Mouse (Mus musculus) c-Kit-positive CD71-negative TER-119-negative erythroid progenitor cells, embryonic 14.5 days (primary cell): ENCODE measurements around the gene 4930519P11Rik.

ENCODE experiments used
- DNase-seq: peaks from one replicate; pipeline ENCODE4 v3.0.0-alpha.2; 2013; ENCODE audit warnings: low read depth

Gene 4930519P11Rik

DNA sequence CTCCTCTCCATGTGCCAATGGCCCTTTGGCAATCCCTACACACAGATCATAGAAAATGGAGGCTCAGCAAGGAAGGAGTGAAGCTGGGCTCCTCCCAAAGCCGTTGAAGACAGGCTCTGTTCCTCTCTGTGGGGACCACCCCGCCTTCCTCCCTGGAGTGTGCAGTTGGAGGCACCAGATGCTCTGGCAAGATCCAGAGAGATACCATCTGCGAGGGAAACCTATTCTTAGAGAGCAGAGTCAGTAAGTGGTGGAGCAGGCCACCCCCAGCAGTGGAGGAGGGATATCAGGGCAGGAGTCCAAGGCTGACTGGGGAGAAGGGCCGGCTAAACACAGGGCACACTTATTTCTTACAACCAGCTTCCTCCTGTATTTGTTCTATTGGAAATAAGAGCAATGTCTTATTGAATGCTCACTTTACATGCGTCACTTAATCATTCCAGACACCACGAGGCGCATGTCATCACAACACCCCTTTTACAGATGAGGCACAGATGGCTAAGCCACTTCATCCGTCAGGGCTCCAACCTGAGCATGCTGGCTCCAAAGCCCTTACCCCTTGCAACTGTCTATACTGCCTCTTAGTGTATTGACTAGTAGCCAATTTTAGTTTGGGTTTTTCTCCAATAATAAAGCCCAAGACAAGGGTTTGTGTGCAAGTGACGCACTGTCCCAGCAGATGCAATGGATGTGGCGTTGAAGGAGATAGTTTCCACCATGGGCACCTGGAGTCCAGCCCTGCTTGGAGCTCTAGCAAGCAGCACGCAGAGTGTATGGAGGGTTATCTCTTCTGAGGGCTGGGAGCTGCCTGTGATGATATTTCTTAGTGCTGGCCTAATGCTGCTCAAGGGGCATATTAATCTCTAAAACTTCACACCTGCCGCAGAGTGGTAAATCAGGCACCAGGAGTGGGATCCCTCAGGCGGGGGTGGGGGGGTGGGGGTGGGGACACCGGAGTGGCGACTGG is 29.0 kb downstream of the 4930519P11Rik start:
- no peak for DNase-seq

DNA sequence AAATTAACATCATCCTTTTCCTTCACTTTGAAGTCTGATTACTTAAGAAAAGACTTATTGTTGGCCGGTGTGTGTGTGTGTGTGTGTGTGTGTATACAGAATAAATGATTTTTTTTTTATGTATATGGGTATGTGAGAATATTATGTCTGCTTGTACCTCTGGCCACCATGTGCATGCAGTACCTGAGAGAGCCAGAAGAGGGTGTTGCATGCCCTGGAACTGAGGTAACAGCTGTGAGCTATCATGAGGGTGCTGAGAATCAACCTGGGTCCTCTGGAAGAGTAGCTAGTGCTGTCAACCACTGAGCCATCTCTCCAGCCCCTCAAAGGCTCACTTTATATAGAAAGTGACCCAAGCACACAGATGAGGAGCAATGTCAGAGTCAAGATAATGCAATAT is 31.8 kb downstream of the 4930519P11Rik start:
- DNase-seq = no peak

DNA sequence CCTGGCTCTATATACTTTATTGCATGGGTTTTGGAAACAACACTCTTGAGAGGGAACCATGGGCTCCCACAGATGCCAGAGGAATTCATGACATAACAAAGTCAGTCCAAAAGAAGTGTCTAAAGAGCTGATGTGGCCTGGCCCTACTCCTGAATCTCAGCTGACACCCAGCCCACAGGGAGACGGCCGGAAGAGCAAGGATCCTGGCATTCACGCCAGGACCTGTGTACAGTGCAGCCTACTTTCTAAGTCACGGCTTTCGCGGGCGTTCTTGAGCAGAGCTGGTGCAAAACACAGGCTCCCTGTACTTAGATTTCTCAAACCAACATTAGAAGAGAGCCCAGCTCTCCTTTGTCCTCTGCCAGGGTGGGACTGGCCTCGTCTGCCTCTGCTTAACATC is 32.7 kb downstream of the 4930519P11Rik start:
- DNase-seq = no peak

DNA sequence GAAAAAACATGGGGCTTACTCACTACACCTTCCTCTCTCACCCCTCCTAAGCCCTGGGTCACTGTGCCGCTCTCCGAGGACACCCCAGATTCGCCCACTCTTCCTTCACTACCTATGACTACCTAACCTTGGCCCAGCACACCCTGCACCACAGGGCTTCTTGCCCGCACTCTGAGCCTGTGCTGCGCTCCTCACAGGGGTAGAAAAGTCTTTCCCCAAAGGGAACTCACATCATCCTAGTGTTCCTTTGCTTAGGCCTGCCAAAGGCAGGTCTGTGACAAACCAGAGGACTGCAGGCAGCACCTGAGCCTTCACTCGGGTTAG is 35.5 kb downstream of the 4930519P11Rik start:
- DNase-seq = no peak

DNA sequence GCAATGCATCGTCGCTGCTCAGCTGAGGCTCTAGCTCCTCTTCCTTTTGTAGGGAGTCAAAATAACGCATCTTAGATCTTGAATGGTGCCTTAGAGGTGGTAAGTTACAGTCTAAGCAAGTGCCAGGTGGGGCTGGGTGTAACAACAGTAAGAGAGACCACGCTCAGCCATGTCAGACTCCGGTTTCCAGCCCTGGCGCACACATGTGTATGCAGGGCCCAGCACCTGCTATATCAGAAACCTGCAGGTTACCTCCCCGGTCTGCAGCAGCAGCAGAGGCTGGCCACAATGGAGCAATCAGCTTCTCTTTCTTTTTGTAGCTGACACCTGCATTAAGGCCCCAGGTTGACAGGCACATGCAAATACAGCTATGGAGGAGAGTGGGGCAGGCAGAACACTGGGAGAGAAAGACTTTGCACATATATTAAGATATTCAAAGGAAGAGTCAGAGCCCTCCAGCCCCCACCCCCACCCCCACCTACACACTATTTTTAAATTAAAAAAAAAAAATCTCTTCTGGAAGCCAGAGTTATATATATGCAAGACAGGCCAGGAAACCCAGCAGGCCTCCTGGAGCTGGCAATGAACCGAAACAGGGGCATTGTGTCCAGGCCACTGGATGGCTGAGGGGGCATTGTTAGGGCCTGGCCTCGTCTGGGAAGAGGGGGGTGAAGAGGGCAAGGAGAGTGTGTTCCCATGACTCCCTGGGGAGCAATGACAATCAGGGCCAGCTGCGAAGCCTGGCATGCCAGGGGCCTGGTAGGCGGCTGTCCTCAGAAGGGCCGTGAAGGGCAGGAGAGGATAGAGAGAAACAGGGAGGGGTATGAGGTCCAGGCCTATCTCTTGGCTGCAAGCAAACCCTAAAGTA is 36.1 kb downstream of the 4930519P11Rik start:
- no peak for DNase-seq

DNA sequence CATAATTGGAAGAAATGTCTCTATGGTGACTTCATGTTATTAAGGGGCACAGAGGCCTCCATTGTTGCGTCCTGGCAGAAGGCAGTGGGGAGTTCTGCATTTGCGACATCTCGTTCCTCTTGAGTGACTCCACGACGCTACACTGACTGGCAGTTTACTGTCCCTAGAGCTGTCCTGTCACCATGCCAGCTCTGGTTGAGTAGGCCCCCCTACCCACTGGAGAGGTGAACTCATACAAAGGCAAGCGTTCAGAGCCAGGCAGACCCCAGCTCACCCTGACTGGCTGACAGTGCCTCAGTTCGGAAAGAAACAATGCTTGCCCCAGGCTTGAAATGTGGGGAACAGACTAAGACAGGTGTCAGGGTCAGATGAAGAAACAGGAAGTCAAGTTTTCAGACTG is 39.0 kb downstream of the 4930519P11Rik start:
- DNase-seq = no peak

DNA sequence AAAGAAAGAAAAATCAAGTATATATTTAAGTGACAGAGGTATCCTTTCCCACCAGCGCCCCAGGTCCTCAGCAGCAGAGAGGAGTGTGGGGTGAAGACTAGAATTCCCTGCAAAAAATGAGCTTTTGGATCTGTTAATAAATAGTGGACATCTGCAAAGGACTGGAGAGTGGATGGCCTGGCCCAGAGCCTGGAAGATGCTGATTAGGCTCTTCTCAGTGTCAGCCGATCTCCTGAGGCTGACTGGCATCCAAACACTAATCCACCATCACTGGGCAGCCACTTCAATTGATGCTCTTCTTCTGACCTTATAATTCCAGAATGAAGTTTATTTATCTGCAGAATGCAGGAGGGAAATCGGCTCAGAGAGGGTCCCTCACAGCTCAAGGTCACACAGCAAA is 40.2 kb downstream of the 4930519P11Rik start:
- DNase-seq = no peak

DNA sequence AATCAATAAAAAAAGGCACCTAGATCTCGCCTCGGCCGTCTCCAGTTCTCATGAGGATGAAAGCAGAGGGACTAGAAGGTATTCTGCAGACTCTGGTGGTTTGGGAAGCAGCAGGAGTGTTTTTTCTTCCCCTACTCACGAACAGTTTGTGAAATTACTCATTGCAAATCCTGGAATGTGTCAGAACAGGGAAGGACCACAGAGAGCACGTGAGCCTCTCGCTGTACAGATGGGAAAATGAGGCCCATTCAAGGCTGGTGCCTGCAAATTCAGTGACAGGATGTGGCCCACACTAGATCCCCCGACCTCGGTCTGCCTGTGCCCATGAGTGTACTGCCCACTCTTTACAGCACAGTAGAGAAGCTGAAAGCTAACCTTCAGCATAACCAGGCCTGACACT is 41.3 kb downstream of the 4930519P11Rik start:
- DNase-seq = no peak

DNA sequence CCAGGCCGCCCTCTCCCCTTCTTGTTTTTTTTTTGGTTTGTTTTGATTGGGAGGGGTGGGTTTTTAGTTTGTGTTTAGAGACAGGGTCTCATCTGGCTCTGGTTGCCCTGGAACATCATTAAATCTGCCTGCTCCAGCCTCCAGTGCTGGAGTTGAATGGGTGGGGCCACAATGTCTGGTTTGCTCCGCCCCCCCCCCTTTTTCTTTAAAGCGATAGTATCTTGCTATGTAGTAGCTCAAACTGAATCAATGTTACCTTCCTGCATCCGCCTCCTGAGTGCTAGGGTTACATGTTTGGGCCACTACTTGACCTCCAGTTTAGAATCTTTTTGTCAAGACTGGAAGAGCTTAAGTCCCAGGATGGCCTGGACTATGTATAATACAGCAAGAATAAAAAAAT is 42.0 kb downstream of the 4930519P11Rik start:
- DNase-seq = no peak

DNA sequence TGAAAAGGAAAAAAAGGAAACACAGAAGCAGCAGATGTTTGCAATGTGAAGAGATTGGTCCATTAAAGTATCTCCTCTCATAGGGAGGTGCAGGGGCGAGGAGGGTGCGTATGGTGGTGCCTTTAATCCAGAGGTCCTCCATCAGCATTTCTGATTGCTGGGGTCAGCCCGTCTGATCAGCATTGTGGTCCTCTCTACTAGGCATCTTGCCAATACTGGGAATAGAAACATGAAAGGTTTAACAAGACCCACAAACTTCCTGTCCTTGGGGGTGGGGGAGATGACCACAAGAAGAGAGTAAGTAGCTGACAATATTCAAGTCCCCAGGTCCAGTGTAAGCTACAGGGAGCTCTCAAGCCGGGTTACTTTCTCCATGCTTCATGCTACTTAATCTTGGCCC is 42.6 kb downstream of the 4930519P11Rik start:
- DNase-seq = no peak

DNA sequence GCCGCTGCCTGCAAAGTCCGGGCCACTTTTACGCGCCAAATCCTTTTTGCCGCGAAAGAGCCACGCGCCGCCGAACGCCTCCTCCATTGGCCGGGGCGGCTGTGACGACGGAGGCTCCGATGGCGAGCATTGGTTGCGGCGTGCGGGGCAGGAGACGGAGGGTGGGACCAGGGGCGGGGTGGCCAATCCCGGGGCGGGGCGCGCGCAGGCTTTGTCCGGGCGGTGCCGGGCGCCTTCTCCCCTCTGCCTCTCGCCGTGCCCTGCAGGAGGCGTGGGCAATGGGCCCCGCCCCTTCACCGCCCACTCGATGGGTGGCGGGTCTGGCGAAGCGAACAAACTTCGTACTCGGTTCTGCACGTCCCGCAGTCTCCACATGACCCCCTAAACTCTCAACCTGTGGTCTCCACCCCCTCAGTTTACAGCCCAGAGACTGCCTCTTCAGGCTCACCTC is 43.4 kb downstream of the 4930519P11Rik start, which contains the start of gene E2f1:
Gene E2f1, minus strand, starts transcription at position 57 of the 451 bp plus-strand sequence.
- DNase-seq = peak; percentile 93

DNA sequence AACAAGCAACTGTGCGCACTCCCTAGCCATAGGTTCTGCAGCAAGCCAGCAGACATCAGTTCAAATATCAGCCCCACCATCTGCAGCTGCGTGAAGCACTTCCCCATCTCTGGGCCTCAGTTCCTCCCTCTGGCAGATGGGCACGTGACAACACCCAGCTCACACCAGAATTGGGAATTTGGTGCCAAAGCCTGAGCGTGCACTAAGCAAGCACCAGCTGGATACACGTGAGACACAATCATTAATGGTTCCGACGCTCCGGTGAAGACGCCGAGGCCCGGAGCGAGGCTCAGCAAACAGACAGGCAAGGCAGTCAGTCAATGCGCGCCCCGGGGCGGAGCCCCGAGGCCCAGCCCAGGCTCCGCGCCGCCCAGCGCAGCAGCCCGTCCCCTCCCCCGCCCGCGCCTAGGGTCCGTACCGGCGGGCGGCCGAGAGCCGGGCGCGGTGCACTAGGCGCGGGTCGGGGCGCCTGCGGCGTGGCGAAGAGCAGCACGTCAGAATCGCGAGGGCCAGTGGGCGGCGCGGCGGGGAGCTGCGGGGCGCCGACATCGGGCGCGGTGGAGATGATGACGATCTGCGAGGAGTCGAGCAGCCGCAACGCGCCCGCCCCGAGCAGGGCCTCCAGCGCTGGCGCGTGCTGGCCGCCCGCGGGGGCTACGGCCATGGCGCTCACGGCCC is 44.0 kb downstream of the 4930519P11Rik start:
- DNase-seq = no peak

DNA sequence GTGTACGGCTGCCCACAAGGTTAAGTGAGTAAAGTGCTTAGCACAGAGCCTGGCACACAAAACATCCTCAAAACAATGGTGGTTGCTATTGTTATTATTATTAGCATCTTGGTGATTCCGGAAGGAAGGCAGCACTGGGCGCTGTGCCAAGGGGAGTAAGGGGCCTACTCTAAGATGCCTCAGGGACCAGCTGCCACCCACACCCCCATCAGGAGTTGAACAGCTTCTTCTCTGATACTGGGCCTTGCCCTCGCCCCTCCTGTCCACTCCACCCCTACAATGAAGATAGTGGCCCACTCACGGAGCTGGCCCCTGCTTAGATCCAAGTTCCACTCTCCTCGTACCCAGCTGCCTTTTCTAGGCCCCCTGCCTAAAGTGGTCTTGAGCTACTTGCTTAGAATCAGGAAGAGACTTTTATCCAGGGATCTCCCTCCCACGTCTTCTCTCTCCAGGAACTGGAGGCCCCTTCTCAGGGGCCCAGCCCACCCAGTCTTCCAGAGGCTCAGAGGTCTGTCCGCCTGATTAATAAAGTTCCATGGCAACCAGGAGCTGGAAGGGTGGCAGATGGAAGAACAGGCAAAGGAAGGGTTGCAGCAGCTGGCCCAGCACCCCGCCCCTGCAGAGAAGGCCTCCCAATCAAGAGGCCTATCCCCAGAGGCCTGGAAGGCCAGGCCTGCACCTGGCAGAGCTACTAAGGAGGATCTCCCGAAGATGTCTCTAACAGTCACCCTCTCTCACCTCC is 44.7 kb downstream of the 4930519P11Rik start:
- DNase-seq = no peak

DNA sequence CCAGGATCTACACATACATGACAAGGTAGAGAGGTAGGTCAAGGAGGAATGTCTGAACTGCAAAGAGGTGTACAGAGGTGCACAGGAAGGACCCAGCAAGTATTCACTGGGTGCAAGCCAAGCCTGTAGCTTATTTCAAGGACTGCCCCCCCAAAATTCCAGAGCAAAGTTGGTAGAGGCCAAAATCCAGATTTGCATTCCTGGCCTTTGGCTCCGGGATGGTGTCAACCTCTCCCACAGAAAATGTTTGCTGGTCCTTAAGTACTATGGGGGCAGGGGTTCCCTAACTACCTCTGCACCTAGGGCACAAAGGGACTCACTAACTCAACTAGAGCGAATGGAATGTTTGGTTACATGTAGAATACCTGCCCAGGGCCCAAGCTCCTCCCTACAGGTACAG is 45.5 kb downstream of the 4930519P11Rik start:
- no peak for DNase-seq

DNA sequence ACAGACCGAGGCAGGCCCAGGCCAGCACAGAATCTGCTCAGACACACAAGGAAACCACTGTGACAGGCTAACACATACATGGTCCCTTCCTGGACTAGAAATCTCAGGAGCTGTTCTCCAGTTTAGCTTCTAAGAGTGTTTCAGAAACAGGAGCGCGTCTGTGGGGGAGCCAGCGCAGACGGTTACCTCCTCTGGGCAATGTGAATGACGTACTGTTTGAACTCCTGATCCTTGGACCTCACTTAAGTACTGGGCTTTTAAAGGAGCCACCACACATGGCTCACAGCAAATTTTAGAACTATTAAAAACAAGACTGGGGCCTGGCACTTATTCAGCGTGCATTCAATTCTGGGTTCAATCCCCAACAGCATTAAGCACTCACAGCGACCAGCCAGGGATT is 46.6 kb downstream of the 4930519P11Rik start:
- no peak for DNase-seq

DNA sequence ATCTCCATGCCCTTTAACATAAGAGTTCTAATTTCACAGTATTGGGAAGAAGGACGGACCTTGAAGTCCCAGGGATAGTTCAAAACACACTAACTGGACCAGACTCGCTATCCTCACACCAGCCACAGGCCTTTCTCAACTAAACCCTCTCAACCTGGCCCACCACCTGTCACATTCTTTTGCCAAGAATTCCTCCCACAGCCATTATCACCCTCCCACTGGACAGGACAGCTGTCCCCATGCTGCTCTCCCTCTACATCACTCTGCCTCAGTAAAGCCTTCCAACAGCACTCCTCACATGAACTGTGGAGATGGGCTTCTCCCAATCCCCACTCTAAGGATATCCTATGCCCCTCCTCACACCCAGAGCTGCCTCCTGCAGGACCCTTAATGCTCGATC is 47.7 kb downstream of the 4930519P11Rik start:
- DNase-seq = no peak

DNA sequence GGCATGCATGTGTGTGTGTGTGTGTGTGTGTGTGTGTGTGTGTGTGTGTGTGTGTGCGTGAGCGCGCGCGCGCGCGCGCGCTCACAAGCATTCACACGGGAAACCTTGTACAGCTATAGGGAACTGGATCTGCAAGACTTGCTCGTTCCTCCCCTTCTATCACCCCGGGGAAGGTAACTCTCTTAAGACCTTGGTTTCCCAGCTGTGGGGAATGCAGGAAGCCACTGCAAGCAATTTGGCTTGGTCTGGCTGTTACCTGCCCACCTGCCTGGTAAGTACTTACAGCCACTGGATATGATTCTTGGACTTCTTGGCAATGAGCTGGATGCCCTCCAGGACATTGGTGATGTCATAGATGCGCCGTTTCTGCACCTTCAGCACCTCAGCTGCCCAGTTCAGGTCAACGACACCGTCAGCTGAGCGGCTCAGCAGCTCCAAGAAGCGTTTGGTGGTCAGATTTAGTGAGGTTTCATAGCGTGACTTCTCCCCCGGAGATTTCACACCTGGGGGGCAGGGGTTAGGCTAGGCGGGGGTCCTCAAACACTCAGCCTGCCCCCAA is 49.5 kb downstream of the 4930519P11Rik start:
- no peak for DNase-seq
